Mouse (Mus musculus): Measurements from ENCODE around the gene Gm10322. TPM values are rescaled to one million over a fixed set of nuclear protein-coding genes. Genes with fewer than 3 reads are reported as not detected.
A peak's percentile ranks its signal among the peaks of the same experiment; 100 is the strongest.

The Gm10322 gene
- total and polyA plus RNA-seq, 2 experiments from 2014 or later: not detected

DNA sequence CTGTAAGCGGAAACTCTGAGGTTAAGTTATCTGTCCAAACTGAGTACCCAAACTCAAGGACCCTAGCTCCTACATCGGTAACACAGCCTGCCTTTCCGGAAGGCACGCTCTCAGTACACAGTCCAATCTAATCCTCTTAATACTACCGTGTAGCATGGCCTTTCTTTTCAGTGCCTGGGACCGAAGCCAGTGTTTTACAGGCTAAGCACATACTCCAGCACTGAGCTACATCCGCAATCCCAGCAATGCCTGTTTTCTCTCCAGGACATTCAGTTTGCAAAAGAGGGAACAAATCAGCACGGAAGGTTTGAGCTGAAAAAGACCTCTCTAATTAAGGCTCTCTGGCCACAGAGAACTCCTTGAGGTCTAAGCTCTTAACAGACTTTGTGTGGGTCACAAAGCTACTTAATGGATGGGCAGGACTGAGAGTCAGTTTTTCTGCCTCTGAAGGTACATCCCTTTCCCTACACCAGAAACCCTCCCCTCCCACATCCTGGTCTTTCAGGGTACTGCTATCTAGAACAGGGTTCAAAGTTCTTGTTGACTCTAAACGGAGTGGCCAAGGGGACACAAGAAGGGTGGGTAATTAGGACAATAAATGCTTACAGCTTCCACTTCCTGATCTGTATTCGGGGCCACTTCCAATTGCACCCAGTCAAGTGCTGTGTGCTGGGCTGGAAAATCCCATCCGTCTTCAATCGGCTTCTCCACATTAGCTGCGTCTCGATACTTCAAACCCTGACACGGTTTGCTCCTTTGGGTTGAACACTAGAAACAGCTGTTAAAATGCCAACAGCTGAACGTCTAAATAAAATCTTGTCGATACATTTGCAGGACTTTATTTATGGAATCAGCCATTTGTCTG is 13.0 kb downstream of the Gm10322 start:
- H3K4me1 ChIP-seq (ENCODE audit: control insufficient read depth, insufficient read depth): no peaks in the 10 kb centered on the region
- WGBS: 71% methylated on average over 17 of the region's 17 CpGs
- H3K36me3 ChIP-seq (replicated peaks; ENCODE audit: control insufficient read depth, insufficient read depth, low read length): no peaks in the 10 kb centered on the region
- no peak overlapping the region for H3K4me2 ChIP-seq (ENCODE audit: low read depth, low read length)
- TF ChIP-seq CTCF (IDR thresholded peaks at IDR 0.05; ENCODE audit: low read depth): no peak
- TF ChIP-seq EP300 (IDR thresholded peaks at IDR 0.05; ENCODE audit: low read depth): no peak
- DNase-seq (ENCODE audit: low spot score) (no peak), ATAC-seq (ENCODE audit: insufficient read depth, low read depth) (no peak)
- no peak overlapping the region for H3K27ac ChIP-seq (ENCODE audit: low read depth)
- H3K4me3 ChIP-seq (ENCODE audit: low read depth, low read length): no peak overlapping the region
- H3K9me3 ChIP-seq (replicated peaks; ENCODE audit: control insufficient read depth, low read length): no peaks in the 10 kb centered on the region
- no peaks in the 10 kb centered on the region for H3K27me3 ChIP-seq (ENCODE audit: control insufficient read depth, insufficient read depth, low read length)
- H3K9ac ChIP-seq (replicated peaks; ENCODE audit: low read depth, low read length): no peak overlapping the region

DNA sequence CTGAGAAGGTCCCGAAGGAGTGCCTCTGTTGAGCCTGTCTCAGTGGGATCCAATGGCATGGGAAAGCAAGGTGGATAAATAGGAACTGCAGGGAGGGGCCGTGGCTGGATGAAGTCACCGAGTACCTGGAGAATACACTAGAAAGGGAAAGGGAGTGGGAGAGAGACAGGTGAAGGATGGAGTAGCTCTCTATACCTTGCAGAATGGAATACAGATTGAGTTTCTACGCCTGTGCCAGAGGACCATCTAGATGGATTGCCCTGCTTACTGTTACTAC is 13.6 kb downstream of the Gm10322 start:
- no peaks in the 10 kb centered on the region for H3K4me1 ChIP-seq (ENCODE audit: control insufficient read depth, insufficient read depth)
- ATAC-seq (ENCODE audit: insufficient read depth, low read depth) (no peak), DNase-seq (ENCODE audit: low spot score) (no peak)
- H3K9ac ChIP-seq (replicated peaks; ENCODE audit: low read depth, low read length): no peak overlapping the region
- WGBS: 83% methylated on average over 4 of the region's 4 CpGs
- H3K4me2 ChIP-seq (ENCODE audit: low read depth, low read length): no peak overlapping the region
- no peak for TF ChIP-seq EP300 (IDR thresholded peaks at IDR 0.05; ENCODE audit: low read depth)
- TF ChIP-seq CTCF (IDR thresholded peaks at IDR 0.05; ENCODE audit: low read depth): no peak
- H3K36me3 ChIP-seq (replicated peaks; ENCODE audit: control insufficient read depth, insufficient read depth, low read length): no peaks in the 10 kb centered on the region
- no peaks in the 10 kb centered on the region for H3K9me3 ChIP-seq (replicated peaks; ENCODE audit: control insufficient read depth, low read length)
- no peak overlapping the region for H3K4me3 ChIP-seq (ENCODE audit: low read depth, low read length)
- no peaks in the 10 kb centered on the region for H3K27me3 ChIP-seq (ENCODE audit: control insufficient read depth, insufficient read depth, low read length)
- H3K27ac ChIP-seq (ENCODE audit: low read depth): no peak overlapping the region

DNA sequence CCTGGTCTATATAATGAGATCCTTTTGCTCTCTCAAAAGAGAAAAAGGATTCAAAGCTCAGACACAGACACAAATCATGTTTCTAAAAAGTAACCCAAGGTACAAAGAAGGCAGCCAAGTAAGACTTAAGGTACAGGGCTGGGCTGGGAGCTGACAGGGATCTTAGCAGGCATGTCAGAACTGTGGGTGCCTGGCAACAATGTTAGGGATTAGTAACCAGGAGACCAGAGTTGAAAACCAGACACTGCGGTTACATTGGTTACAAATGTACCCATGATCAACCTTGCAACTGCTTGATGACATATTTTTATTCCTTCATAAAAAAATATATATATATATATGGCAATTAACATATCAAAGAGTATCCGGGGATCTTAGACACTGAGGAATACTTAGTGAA is 20.2 kb downstream of the Gm10322 start:
- Histone ChIP-seq H3K27me3 (ENCODE audit: control insufficient read depth, insufficient read depth, low read length) (no peaks in the 10 kb centered on the region), H3K4me1 (ENCODE audit: control insufficient read depth, insufficient read depth) (no peaks in the 10 kb centered on the region), H3K9ac (replicated peaks; ENCODE audit: low read depth, low read length) (no peak overlapping the region), H3K4me3 (ENCODE audit: low read depth, low read length) (no peak overlapping the region), H3K4me2 (ENCODE audit: low read depth, low read length) (no peak overlapping the region), H3K9me3 (replicated peaks; ENCODE audit: control insufficient read depth, low read length) (no peaks in the 10 kb centered on the region), H3K27ac (ENCODE audit: low read depth) (no peak overlapping the region), H3K36me3 (replicated peaks; ENCODE audit: control insufficient read depth, insufficient read depth, low read length) (no peaks in the 10 kb centered on the region)
- 85% methylated on average over 2 of the region's 2 CpGs for WGBS
- DNase-seq (ENCODE audit: low spot score): no peak
- no peak for ATAC-seq (ENCODE audit: insufficient read depth, low read depth)
- no peak for TF ChIP-seq EP300 (IDR thresholded peaks at IDR 0.05; ENCODE audit: low read depth)
- TF ChIP-seq CTCF (IDR thresholded peaks at IDR 0.05; ENCODE audit: low read depth): no peak

DNA sequence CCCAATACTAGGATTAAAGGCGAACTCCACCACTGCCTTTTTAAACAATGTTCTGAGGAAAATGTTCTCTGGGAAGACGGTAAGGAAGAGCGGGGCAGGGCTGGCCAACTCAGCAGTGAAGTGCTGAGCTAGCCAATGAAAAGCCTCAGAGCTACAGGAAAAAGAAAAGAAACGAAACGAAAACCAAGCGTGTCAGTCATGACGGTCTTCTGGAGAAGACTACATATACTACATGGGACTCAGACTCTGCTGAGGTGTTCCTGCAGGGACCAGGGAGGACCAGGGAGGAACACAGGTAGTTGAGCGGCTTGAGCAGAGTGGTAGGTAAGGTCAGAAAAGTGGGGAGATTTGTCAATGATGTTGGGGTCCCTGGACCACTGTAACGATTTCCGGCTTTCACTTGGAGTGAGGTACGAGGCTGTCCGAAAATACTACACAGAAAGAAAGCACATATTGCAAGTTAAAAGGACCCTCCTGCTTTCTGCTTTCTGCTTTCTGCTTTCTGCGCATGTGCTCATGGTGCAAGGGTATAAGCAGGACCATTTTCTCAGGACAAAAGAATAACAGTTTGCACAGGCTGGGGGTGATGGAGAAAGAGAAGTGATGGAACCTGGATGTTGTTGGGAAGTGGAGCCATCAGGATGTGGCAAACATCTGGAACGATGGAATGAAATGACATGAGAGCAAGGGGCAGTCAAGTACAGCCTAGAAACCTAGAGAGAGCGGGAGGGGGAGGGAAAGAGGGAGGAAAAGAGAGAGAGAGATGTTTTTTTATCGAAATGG is 21.1 kb downstream of the Gm10322 start:
- no peaks in the 10 kb centered on the region for H3K36me3 ChIP-seq (replicated peaks; ENCODE audit: control insufficient read depth, insufficient read depth, low read length)
- ATAC-seq (ENCODE audit: insufficient read depth, low read depth) (peak; percentile 27; the same call in 1 of the 2 replicates), DNase-seq (ENCODE audit: low spot score) (peak; percentile 24)
- peak overlapping the region; percentile 30; the same call in 1 of the 2 replicates for H3K4me3 ChIP-seq (ENCODE audit: low read depth, low read length)
- no peaks in the 10 kb centered on the region for H3K9me3 ChIP-seq (replicated peaks; ENCODE audit: control insufficient read depth, low read length)
- TF ChIP-seq EP300 (IDR thresholded peaks at IDR 0.05; ENCODE audit: low read depth): no peak
- H3K27ac ChIP-seq (ENCODE audit: low read depth): peak overlapping the region; percentile 55
- no peaks in the 10 kb centered on the region for H3K4me1 ChIP-seq (ENCODE audit: control insufficient read depth, insufficient read depth)
- H3K9ac ChIP-seq (replicated peaks; ENCODE audit: low read depth, low read length): no peak overlapping the region
- peak overlapping the region; percentile 31 for H3K4me2 ChIP-seq (ENCODE audit: low read depth, low read length)
- no peaks in the 10 kb centered on the region for H3K27me3 ChIP-seq (ENCODE audit: control insufficient read depth, insufficient read depth, low read length)
- 69% methylated on average over 16 of the region's 16 CpGs for WGBS

DNA sequence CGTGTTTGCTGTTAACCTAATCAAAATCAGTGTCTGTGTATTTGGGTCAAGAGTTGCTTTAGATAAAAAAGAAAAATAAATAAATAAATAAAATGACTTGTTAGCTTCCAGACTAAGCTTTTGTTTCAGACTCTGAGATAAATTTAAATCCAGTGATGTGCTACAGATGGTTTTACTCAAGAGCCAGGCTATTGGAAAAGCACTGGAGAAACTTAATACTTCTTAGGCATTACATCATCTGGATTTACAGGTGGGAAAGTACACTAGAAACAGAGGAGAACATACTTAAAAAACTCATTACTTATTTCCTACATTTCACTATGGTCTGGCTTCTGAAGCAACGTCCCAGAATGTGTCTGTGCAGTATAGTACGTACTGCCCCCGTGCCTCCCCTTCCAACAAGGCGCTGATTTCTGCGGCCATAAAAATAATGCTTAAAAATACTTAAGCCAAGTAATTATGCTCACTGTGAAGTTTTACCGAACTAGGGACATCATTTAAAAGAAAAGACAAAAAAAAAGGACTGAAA is 21.8 kb downstream of the Gm10322 start:
- H3K36me3 ChIP-seq (replicated peaks; ENCODE audit: control insufficient read depth, insufficient read depth, low read length): no peaks in the 10 kb centered on the region
- WGBS: 69% methylated on average over 7 of the region's 7 CpGs
- ATAC-seq (ENCODE audit: insufficient read depth, low read depth) (no peak), DNase-seq (ENCODE audit: low spot score) (no peak)
- peak overlapping the region; percentile 31 for H3K4me2 ChIP-seq (ENCODE audit: low read depth, low read length)
- H3K4me1 ChIP-seq (ENCODE audit: control insufficient read depth, insufficient read depth): no peaks in the 10 kb centered on the region
- no peaks in the 10 kb centered on the region for H3K9me3 ChIP-seq (replicated peaks; ENCODE audit: control insufficient read depth, low read length)
- no peaks in the 10 kb centered on the region for H3K27me3 ChIP-seq (ENCODE audit: control insufficient read depth, insufficient read depth, low read length)
- no peak overlapping the region for H3K4me3 ChIP-seq (ENCODE audit: low read depth, low read length)
- TF ChIP-seq EP300 (IDR thresholded peaks at IDR 0.05; ENCODE audit: low read depth) (no peak), CTCF (IDR thresholded peaks at IDR 0.05; ENCODE audit: low read depth) (no peak)
- no peak overlapping the region for H3K9ac ChIP-seq (replicated peaks; ENCODE audit: low read depth, low read length)
- H3K27ac ChIP-seq (ENCODE audit: low read depth): peak overlapping the region; percentile 55
